Mouse (Mus musculus) c-Kit-positive CD71-positive TER-119-positive erythroid progenitor cells, embryonic 14.5 days (primary cell): Measurements from ENCODE around the gene Fars2.
"Not testable (repeated sequence)": the region's sequence is repeated elsewhere in the genome, so short reads cannot be mapped to it uniquely, and the experiment has no call there.

Source experiments
- DNase-seq: peaks from one replicate; pipeline ENCODE4 v3.0.0-alpha.2; 2013; ENCODE audit warnings: low spot score

The Fars2 gene

DNA sequence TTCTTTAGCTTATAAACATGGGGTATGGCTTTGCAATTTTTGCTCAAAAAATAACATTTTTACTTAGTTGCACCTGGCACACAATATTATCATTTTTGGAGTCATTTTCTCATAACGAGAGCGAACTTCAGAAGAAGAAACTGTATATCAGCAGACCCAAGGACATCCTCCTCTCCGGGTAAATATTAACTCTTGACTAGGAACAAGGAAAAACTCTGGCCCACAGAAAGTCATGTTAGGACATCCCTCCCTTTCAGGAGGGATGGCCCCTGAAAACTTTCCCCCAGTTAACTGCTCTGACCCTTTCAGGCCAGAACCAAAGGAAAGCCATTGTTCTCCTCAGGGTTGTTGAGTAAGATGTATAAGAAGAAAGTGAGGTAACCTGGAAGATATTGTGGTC lies 348.9 kb downstream of the Fars2 start:
- DNase-seq: not testable (repeated sequence)

DNA sequence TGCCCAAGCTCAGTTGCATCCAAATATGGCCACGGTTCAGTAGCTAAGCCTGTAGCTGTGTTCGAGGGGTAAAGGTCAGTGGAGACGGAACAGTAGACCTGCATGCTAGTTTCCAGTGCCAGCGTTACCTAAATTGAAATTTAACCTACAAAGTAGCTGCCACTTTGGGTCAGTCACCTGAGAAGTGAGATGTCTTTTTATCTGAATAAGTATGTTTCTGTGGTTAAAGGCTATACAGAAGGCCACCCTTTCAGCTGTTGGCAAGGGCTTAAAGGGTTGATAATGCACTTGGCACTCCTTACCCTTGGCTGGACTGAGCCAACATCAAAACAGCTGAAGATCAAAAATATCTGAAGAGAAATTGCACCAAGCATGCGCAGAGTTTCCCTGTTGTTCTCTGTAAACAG lies 349.3 kb downstream of the Fars2 start:
- no peak for DNase-seq

DNA sequence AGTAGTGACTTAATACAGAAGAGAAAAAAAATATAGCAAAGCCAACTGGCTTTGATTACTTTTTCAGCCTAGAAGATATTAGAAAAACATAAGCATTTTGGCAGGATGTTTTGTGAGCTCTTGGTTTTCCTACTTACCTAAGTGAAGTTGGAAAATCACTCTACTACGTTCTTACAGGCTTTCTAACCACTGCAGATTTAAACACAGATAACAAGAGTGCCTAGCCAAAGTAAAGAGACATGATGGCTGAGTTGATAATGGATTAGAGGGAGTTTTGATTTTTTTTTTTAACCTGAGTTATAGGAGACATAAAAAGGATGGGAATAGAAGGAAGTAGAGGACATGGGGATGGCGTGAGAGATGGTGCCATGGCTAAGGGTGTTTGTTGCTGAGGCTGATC lies 350.6 kb downstream of the Fars2 start:
- no peak for DNase-seq

DNA sequence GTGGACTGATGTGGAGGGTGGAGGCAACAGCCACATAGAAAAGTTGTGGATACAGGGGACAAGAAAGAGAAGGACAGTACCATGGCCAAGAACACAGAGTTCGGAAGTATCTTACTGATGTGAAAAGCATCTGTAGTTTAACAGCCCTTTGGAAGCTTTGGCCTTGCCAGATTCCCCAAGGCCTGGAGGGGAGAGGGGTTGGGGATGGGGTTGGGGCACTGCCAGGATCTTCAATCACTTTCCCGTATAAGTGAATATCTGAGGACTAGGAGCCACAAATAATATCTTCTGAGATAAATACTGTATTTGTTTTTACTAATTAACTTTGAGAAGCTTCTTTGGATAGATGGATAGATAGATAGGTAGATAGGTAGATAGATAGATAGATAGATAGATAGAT lies 351.8 kb downstream of the Fars2 start:
- DNase-seq: no peak

DNA sequence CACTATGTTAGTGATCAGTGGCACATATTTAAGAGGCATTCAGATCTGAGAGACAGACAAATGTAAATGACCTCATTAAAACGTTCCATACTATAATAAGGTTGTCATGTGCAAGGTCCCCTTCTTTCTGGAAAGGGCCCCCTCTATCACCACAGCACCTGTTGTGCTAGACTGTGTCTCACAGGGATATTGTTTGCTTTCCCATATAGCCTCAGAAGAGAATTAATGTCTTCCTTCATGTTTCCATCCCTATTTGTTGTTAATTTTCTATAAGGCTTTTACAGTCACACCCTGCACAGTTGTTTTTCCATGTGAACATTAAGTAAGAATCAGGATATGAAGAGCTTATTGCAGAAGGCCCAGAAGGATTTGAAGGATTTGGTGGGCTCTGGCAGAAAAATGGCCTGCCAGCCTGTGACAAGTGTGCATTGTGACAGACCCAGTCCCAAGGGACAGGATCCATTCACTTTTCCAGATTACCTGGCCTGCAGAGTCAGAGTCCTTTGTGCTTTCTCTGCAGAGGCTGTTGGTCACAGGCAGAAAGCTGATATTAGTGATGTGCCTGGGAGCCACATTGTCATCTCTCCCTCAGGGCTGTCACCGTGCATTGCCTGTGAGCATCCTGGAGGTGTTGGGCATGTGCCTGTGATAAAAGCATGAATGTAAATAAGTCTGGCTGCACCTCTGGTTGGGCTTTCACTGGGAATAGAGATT lies 352.4 kb downstream of the Fars2 start:
- DNase-seq: no peak

DNA sequence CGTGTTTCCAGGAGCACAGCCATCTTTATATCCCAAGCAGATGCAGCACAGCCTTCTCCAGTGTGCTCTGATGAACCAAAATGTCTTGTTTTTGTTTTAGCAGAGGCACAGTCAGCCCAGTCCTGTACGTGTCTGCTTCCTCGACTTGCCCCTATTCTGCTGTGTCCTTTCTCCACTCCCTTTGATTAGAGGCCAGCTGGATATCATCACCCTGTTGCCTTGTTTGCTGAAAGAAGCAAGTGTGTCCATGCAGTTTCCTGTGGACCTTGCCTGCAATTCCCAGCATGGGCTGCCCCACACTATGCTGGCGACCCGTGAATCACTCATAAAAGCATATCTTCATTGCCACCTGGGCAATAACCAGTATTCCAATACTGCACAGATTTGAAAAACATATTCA lies 360.4 kb downstream of the Fars2 start:
- DNase-seq: no peak

DNA sequence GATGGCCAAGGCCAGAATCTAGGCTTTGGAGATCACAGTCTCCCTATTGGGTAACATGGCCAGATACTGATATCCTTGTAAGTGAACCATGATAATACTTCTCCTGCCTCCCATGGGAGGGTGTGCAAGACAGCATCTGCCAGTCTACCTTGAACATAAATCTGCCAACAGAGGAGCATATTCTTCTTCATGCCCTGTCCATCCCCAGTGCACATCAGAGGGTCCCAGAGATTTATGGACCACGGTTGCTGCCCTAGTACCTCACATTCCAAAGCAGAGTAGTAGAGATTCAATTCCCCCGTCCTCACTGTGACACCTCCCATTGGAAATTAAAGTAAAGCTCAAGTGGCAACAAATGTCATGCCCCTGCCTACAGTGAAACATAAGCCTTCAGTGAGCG lies 361.0 kb downstream of the Fars2 start:
- no peak for DNase-seq

DNA sequence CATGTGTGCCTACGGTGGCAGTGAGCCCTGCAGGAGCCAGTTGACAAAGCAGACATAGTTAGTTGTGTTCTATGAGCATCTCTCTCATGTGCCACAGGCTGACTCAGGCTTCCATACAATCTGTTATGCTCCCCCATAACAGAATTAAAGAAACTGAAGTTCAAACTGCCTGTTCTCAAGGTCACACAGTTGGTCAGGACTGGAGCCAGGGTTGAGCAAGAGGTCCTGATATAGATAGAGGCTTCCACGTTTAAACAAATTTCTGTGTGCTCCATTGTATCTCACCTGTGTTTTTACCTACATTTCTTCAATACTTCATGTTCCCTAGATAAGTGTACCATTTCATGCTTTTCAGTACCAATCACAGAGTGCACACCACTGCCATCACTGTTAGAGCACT lies 362.9 kb downstream of the Fars2 start:
- no peak for DNase-seq

DNA sequence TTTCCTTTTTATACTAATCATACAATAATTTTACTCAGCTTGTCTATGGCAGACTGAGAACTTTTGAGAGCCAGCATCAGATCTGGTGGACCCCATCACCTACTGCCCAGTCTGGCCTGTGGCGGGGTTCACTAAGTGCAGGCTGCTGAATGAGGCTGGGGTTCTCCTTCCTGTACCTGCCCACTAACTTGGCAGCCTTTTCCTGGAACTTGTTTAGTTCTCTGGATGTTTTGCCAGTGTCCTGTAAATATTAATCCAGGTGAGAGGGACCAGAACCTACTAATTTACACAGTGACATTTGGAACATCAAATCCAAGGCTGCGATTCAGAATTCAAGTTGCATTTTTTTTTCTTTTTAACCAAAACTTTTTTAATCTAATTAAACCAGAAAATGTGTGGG lies 367.2 kb downstream of the Fars2 start:
- DNase-seq: no peak

DNA sequence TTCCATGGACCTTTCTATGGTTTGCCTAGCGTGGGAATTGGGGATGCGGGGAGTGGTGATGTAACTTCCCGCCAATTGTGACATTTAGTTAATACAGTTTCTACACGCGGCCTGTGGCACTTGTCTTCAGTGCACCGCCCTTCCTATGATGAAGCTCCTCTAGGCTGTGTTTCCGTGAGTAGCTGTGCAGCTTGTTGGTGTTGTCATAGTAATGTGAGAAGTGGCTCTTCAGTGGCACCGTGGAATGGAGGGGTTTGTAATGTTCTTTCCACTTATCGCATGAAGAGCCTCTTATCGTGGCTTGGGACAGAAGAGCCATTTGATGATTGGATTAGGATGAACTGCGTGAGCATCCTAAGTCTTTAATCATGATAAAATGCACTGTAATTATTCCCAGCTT lies 369.5 kb downstream of the Fars2 start:
- no peak for DNase-seq

DNA sequence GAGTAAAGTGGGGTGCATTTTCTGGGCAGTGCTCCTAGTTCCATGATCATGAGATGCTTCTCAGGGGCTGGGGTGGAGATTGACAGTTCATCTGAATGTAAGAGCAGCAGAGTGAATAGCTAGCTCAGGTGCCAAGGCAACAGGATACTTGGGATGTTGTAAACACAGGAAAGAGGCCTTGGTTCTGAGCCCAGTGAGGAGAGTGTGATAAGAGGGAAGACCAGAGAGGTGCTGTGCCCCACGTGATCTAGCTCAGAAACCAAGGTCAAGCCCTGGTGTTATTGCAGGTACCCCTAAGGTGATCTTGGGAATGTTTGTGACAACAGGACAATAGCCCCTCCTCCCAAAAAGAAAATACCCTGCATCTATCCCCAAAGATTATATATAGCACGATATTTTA lies 372.2 kb downstream of the Fars2 start:
- no peak for DNase-seq

DNA sequence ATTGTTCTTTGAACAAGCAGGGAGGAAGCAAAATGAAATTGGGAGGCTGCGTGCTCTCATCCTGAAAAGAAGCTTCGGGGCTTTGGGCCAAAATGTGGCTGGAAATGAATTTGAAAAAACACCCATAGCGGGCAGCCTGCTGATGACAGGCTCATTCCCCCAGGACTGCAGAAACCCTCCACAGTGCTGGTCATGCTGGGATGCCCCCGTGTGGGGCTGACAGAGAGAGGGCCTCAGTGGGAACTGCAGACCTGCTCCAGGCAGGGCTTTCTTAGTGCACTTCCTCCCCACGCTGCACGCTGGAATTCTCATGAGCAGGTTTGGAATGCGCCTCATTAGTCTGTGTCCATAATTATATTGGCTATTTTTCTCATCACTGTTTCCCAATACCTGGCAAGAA lies 373.4 kb downstream of the Fars2 start:
- DNase-seq: no peak

DNA sequence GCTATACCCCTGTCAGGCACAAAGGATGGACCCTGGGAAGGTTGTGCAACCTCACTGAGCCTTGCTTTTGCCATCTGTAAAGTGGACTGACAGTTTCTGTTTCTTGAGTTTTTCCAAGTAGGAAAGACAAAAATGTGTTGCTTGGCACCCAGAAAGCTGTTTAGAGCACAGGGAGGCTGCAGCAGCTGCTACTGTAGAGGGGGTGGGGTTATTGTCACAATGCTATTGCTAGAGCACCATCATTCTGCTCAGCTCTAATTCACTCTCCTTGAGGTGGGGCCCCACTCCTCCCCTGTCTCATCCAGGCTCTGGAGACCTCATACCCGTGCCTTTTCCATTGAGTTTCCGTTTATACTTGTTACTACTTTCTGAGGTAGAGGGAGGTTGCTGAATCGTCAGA lies 375.2 kb downstream of the Fars2 start:
- DNase-seq: no peak

DNA sequence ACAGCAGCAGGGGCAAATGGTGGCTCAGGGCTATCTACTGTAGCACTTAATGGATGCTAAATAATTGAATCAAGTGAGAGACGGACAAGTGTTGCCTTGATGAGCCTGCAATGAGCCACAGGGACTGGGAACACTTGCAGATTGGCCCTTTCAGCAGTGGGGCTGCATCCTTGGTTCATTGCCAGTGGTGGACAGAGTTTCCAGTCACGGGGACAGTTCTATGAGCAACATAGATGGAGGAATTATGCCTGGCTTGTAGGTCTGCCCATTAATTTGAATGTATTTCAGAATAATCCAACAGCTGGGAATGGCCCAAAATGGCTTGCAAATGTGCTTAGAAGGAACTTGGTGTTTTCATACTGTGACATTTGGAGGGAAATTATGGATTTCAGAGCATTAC lies 376.1 kb downstream of the Fars2 start:
- DNase-seq: no peak

DNA sequence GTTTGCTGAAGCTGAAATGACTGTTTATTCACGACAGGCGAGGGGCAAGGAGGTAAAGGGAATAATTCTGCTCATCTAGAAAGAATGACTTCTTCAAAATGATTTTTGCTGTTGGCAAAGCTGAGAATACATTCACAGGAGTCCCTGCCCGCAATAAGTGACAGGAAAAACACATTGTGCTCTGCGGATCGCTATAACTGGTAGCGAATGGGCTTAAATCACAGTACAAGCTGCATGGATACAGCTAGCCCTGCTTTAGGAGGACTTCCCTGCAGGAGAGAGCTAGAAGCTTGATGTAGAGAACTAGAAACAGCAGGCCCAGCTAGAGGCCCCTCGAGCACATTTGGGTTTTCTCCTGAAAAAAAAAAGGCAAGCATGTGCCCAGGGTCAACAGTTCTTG lies 376.6 kb downstream of the Fars2 start:
- DNase-seq: no peak

DNA sequence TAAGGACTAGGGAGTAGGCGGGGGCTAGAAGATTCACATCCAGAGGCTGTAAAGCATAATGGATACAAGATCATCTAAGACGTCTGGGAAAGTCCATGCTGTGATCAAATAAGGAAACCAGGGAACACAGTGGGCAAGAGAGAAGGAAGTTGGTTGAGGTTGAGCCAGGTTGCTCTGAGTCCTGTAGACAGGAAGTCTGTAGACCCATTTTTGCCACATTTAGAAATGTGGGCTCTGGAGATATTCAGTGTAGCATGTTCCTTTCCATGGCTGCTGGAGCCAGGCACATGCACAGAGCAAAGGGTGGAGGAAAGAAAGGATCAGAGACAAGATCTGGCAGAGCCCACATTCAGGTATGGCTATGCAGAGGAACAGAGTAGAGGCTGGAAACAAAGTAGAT lies 378.8 kb downstream of the Fars2 start:
- no peak for DNase-seq

DNA sequence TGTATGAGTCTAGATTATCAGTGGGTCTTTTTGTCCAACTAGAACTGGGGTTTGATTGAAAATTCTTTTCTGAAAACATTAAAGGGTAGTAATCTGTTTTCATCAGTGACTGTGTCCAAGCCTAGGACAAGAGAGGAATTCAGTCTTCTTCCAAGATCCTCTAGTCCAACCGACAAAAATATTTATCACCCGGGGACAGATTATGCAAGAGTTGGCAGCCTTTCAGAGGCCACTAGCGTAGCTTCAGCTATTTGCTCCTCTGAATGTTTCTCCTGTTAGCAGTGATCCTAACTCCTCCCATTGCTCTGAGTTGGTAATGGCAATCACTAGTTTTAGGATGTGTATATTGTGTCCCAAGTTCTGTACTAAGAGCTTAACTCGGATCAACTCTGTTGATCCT lies 380.1 kb downstream of the Fars2 start:
- DNase-seq: no peak

DNA sequence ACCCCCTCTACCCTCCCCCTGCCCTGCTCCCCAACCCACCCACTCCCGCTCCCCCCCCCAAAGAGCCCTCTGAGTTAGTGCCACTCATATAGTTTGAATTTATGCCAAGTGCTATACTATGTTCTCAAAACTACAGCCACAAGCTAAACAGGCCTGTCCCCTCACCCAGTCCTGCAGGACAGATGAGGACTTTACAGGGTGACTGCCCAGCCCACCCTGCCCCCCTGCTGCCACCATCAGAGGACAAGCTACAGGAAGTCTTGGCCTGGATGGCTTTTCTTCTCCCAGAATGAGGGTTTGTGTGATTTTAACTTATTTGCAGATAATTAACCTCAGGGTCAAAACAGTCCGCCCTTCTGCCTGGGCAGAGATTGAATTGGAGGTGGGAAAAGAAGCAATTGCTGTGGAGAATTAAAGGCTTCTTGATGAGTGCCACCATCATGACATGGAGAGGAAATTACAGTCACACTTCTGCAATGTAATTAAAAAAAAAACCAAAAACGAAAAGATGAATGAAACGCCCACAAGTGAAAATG lies 383.2 kb downstream of the Fars2 start:
- no peak for DNase-seq

DNA sequence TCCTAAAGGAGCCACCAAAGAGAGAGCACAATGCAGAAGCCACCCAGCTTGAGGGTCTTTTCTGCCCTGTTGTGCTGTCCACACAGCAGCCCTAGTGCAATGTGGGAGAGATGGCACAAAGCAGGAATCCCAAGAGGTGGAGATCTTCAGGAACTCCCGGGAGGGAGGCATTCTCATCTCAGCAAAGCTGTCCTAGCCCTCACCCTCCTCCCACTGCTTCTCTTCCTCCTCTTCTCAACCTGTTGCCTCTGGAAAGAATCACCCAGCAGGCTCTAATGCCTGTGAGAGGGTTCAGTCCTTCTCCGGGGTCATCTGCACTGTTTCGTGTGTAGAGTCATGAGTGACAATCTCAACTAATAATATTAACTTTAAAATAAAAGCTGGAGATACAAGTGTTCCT lies 386.3 kb downstream of the Fars2 start:
- no peak for DNase-seq

DNA sequence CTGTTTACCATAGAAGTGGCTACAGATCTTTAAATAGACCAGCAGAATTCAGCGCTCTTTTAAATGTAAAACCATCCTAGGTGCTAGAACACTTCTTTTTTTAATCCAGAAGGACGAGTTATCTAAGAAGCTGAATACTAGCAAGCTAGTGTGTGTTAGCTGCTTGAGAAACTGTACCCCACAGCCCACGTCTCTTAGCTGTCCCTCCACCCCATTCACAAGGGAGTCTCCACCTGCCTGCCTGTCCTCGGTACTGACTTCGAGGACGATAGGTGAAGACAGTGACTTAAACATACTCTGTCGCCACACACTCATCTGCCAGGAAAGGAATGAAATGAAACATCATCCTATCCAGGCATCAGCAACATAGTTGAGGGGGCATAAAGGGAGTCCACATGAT lies 386.8 kb downstream of the Fars2 start:
- DNase-seq: no peak

DNA sequence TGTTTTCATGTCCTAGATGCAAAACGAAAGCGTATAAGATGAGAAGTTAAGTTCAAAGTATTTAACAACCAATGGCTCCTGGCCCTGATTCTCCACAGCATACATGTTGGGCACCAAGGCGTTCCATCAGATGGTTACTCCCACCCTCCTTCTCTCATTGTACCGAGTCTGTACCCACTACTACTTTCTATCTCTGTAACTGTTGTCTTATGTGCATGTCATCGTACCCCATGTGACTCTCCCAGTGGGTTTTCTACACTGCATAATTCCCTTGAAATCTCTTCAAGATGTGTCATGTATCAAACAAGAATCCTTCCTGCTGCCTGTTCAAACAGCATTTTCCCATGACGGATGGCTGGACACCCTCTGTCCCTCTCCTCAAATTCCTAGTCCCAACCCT lies 388.5 kb downstream of the Fars2 start:
- DNase-seq: no peak

DNA sequence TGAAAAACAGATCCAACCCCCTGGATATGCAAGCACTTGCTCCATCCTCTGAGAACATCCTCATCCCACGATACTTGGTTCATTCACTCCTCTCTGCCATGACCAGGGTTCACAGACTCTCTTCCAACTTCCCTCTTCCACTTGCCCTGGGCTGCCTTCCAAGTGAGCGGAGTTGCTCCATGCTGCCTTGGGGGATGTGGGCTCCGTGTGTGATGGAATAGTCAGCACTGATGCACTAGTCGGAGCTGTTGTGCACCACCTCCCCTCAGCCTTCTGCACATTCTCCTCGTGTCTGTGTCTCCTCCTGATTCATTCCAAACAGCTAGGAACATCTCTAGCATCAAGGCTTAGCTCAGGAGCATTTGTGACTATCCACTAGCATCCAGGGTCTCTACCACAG lies 389.1 kb downstream of the Fars2 start:
- no peak for DNase-seq

DNA sequence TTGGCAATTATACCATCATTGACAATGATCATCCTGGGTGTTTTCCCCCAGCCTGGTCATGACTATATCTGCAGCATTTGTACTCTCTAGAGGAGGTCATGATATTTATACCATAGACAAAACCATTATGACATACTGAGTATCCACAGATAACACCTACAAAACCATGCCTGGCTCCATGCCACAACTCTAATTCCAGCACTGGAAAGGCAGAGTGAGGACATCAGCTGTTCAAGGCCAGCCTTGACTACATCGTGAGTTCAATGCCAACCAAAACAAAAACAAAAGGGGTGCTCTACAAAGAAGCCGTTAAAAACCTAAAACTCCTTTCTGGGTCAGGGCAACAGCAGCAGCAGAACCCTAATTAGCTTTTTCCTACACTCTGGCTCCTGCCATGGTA lies 392.9 kb downstream of the Fars2 start:
- DNase-seq: no peak

DNA sequence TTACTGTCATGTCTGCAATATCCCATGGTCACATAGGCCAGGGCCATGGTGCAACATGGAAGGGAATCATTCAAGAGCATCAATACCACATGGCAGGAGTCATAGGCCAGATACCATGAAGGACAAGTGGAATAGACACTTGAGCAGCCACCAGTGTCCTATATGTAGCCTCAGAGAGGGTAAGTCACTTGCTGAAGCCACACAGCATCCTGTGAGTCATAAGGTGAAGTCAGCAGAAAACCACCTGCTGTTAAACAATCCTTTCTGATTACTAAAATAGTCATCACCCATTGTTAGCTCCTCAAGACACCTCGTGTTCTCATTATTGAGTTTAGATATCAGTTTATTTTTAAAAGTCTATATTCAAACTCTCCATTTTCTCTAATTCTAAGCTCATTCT lies 395.9 kb downstream of the Fars2 start:
- no peak for DNase-seq
